Mouse (Mus musculus): ENCODE measurements around the gene Sort1. TPM values are rescaled to one million over a fixed set of nuclear protein-coding genes. Genes with fewer than 3 reads are reported as not detected.

The Sort1 gene
- polyA plus RNA-seq, 1 experiment: 21.5 TPM

GRCm38 (mm10) chr3:108367173-108367572 lies 83.3 kb downstream of the Sort1 start:
- H3K27me3 ChIP-seq (ENCODE audit: control insufficient read depth, insufficient read depth, low read length, poor library complexity, severe bottlenecking): no peaks in the 10 kb centered on the region
- no peaks in the 10 kb centered on the region for H3K9me3 ChIP-seq (replicated peaks; ENCODE audit: control insufficient read depth, insufficient read depth, low read length, poor library complexity, severe bottlenecking)
- H3K4me3 ChIP-seq (ENCODE audit: low read depth, low read length): no peak overlapping the region
- no peak overlapping the region for H3K27ac ChIP-seq (ENCODE audit: insufficient read depth, low read length)
- no peaks in the 10 kb centered on the region for H3K36me3 ChIP-seq (ENCODE audit: control insufficient read depth, insufficient read depth, low read length, poor library complexity, severe bottlenecking)
- no peaks in the 10 kb centered on the region for H3K4me1 ChIP-seq (ENCODE audit: control insufficient read depth, insufficient read depth, low read length)
- no peak for TF ChIP-seq CTCF (IDR thresholded peaks at IDR 0.05; ENCODE audit: low read depth, low read length)
- no peak overlapping the region for H3K9ac ChIP-seq (ENCODE audit: low read depth, poor library complexity, severe bottlenecking)

DNA sequence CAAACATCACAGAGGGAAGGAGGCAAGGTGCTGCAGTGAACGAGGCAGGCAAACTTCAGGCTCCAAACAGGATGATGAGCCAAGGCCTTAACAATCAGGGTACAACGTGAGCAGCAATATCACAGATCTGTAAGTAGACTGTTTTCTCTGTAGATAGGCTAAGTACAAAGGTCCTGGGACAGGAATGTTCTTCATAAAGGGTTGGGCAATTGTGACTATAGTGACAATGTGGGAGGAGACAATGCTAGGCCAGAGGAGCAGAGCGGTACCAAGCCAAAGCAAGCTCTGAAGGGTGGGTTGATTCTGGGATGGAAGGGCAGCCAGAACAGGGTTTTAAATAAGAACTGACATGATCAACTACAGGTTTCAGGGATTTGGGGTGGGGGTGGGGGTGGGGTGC lies 83.9 kb downstream of the Sort1 start:
- H3K4me1 ChIP-seq (ENCODE audit: control insufficient read depth, insufficient read depth, low read length): no peaks in the 10 kb centered on the region
- H3K27me3 ChIP-seq (ENCODE audit: control insufficient read depth, insufficient read depth, low read length, poor library complexity, severe bottlenecking): no peaks in the 10 kb centered on the region
- no peak overlapping the region for H3K27ac ChIP-seq (ENCODE audit: insufficient read depth, low read length)
- no peaks in the 10 kb centered on the region for H3K9me3 ChIP-seq (replicated peaks; ENCODE audit: control insufficient read depth, insufficient read depth, low read length, poor library complexity, severe bottlenecking)
- no peak overlapping the region for H3K9ac ChIP-seq (ENCODE audit: low read depth, poor library complexity, severe bottlenecking)
- no peaks in the 10 kb centered on the region for H3K36me3 ChIP-seq (ENCODE audit: control insufficient read depth, insufficient read depth, low read length, poor library complexity, severe bottlenecking)
- TF ChIP-seq EP300 (IDR thresholded peaks at IDR 0.05; ENCODE audit: insufficient read depth, low read depth, low read length): no peak
- H3K4me3 ChIP-seq (ENCODE audit: low read depth, low read length): no peak overlapping the region

DNA sequence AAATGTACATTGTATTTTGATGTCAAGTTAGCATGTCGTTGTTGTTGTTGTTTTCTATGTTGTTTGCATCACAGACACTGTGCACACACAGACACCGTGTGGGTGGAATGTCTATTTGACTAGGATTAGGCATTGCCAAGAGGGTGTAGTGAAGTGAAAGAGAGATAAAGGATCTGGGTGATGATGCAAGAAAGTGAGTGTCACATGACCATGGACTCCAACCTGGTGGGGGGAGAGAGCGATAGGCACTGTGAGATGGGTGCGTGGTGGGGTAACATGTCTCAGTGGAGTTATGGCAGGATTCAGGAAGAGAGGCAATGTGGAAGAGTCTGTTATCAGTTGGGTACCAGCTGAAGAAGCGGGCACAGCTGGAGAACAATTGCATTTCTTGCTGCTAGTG lies 84.8 kb downstream of the Sort1 start:
- Histone ChIP-seq H3K36me3 (ENCODE audit: control insufficient read depth, insufficient read depth, low read length, poor library complexity, severe bottlenecking) (no peaks in the 10 kb centered on the region), H3K9me3 (replicated peaks; ENCODE audit: control insufficient read depth, insufficient read depth, low read length, poor library complexity, severe bottlenecking) (no peaks in the 10 kb centered on the region), H3K4me1 (ENCODE audit: control insufficient read depth, insufficient read depth, low read length) (no peaks in the 10 kb centered on the region), H3K27ac (ENCODE audit: insufficient read depth, low read length) (no peak overlapping the region), H3K27me3 (ENCODE audit: control insufficient read depth, insufficient read depth, low read length, poor library complexity, severe bottlenecking) (no peaks in the 10 kb centered on the region), H3K9ac (ENCODE audit: low read depth, poor library complexity, severe bottlenecking) (no peak overlapping the region), H3K4me3 (ENCODE audit: low read depth, low read length) (no peak overlapping the region)
- TF ChIP-seq CTCF (IDR thresholded peaks at IDR 0.05; ENCODE audit: low read depth, low read length) (no peak), EP300 (IDR thresholded peaks at IDR 0.05; ENCODE audit: insufficient read depth, low read depth, low read length) (no peak), POLR2A (IDR thresholded peaks at IDR 0.05; ENCODE audit: insufficient read depth, low read length) (no peak)

- H3K36me3 ChIP-seq (ENCODE audit: control insufficient read depth, insufficient read depth, low read length, poor library complexity, severe bottlenecking): no peaks in the 10 kb centered on the region
- H3K4me1 ChIP-seq (ENCODE audit: control insufficient read depth, insufficient read depth, low read length): no peaks in the 10 kb centered on the region
- H3K9me3 ChIP-seq (replicated peaks; ENCODE audit: control insufficient read depth, insufficient read depth, low read length, poor library complexity, severe bottlenecking): no peaks in the 10 kb centered on the region
- H3K27me3 ChIP-seq (ENCODE audit: control insufficient read depth, insufficient read depth, low read length, poor library complexity, severe bottlenecking): no peaks in the 10 kb centered on the region
- no peak for TF ChIP-seq POLR2A (IDR thresholded peaks at IDR 0.05; ENCODE audit: insufficient read depth, low read length)
- TF ChIP-seq EP300 (IDR thresholded peaks at IDR 0.05; ENCODE audit: insufficient read depth, low read depth, low read length): no peak
- TF ChIP-seq CTCF (IDR thresholded peaks at IDR 0.05; ENCODE audit: low read depth, low read length): no peak
- H3K4me3 ChIP-seq (ENCODE audit: low read depth, low read length): no peak overlapping the region
- H3K9ac ChIP-seq (ENCODE audit: low read depth, poor library complexity, severe bottlenecking): no peak overlapping the region
- no peak overlapping the region for H3K27ac ChIP-seq (ENCODE audit: insufficient read depth, low read length)
Measured at GRCm38 (mm10) chr3:108372274-108372673, 88.4 kb downstream of the Sort1 start.

GRCm38 (mm10) chr3:108372691-108373090 lies 88.8 kb downstream of the Sort1 start:
- no peaks in the 10 kb centered on the region for H3K36me3 ChIP-seq (ENCODE audit: control insufficient read depth, insufficient read depth, low read length, poor library complexity, severe bottlenecking)
- no peak overlapping the region for H3K27ac ChIP-seq (ENCODE audit: insufficient read depth, low read length)
- H3K4me3 ChIP-seq (ENCODE audit: low read depth, low read length): no peak overlapping the region
- H3K4me1 ChIP-seq (ENCODE audit: control insufficient read depth, insufficient read depth, low read length): no peaks in the 10 kb centered on the region
- no peak for TF ChIP-seq CTCF (IDR thresholded peaks at IDR 0.05; ENCODE audit: low read depth, low read length)
- no peak for TF ChIP-seq POLR2A (IDR thresholded peaks at IDR 0.05; ENCODE audit: insufficient read depth, low read length)
- TF ChIP-seq EP300 (IDR thresholded peaks at IDR 0.05; ENCODE audit: insufficient read depth, low read depth, low read length): no peak
- H3K9me3 ChIP-seq (replicated peaks; ENCODE audit: control insufficient read depth, insufficient read depth, low read length, poor library complexity, severe bottlenecking): no peaks in the 10 kb centered on the region
- H3K27me3 ChIP-seq (ENCODE audit: control insufficient read depth, insufficient read depth, low read length, poor library complexity, severe bottlenecking): no peaks in the 10 kb centered on the region
- no peak overlapping the region for H3K9ac ChIP-seq (ENCODE audit: low read depth, poor library complexity, severe bottlenecking)

GRCm38 (mm10) chr3:108378875-108379663 lies 95.2 kb downstream of the Sort1 start:
- no peak for TF ChIP-seq EP300 (IDR thresholded peaks at IDR 0.05; ENCODE audit: insufficient read depth, low read depth, low read length)
- TF ChIP-seq CTCF (IDR thresholded peaks at IDR 0.05; ENCODE audit: low read depth, low read length): no peak
- no peak for TF ChIP-seq POLR2A (IDR thresholded peaks at IDR 0.05; ENCODE audit: insufficient read depth, low read length)
- H3K9ac ChIP-seq (ENCODE audit: low read depth, poor library complexity, severe bottlenecking): no peak overlapping the region
- no peaks in the 10 kb centered on the region for H3K9me3 ChIP-seq (replicated peaks; ENCODE audit: control insufficient read depth, insufficient read depth, low read length, poor library complexity, severe bottlenecking)
- H3K4me3 ChIP-seq (ENCODE audit: low read depth, low read length): no peak overlapping the region
- H3K27me3 ChIP-seq (ENCODE audit: control insufficient read depth, insufficient read depth, low read length, poor library complexity, severe bottlenecking): no peaks in the 10 kb centered on the region
- no peak overlapping the region for H3K27ac ChIP-seq (ENCODE audit: insufficient read depth, low read length)
- no peaks in the 10 kb centered on the region for H3K4me1 ChIP-seq (ENCODE audit: control insufficient read depth, insufficient read depth, low read length)
- H3K36me3 ChIP-seq (ENCODE audit: control insufficient read depth, insufficient read depth, low read length, poor library complexity, severe bottlenecking): no peaks in the 10 kb centered on the region
